Mouse (Mus musculus) lung, embryonic 16.5 days (tissue): ENCODE measurements at regions not wholly inside any gene's neighbourhood (a gene's known extent, or its start where the extent isn't known, plus 50 kb on each side); places are given as distances from the start of the nearest gene placed in this dataset.

ENCODE experiments used
- ATAC-seq: fragments of 200-750 bp; cut with Nextera tagmentation; 2 replicates; pipeline ENCODE4 v1.8.0; 2017; ENCODE audit warnings: low read depth, mild to moderate bottlenecking, moderate library complexity
- H3K27ac ChIP-seq: fragments of 300-500 bp; sonication (generic); 2 replicates; pipeline ENCODE4 v1.5.1; 2014; ENCODE audit warnings: mild to moderate bottlenecking, control low read depth, low read length
- H3K27me3 ChIP-seq: fragments of 300-500 bp; sonication (generic); 2 replicates; pipeline ENCODE4 v1.6.1; 2014; ENCODE audit warnings: low read depth, low read length, mixed read lengths; ENCODE audit not compliant: control insufficient read depth, insufficient read depth
- H3K36me3 ChIP-seq: fragments of 300-500 bp; sonication (generic); 2 replicates; pipeline ENCODE4 v1.6.1; 2014; ENCODE audit warnings: low read length; ENCODE audit not compliant: control insufficient read depth, insufficient read depth
- H3K4me1 ChIP-seq: fragments of 300-500 bp; sonication (generic); replicated peaks from 2 replicates; pipeline ENCODE4 v1.6.1; 2014; ENCODE audit warnings: low read length, mixed read lengths; ENCODE audit not compliant: control insufficient read depth, insufficient read depth
- H3K4me2 ChIP-seq: fragments of 300-500 bp; sonication (generic); 2 replicates; pipeline ENCODE4 v1.6.1; 2014; ENCODE audit warnings: low read depth, low read length, control low read depth
- H3K4me3 ChIP-seq: fragments of 300-500 bp; sonication (generic); 2 replicates; pipeline ENCODE4 v1.5.1; 2014; ENCODE audit warnings: mild to moderate bottlenecking, low read length, control low read depth
- H3K9ac ChIP-seq: fragments of 300-500 bp; sonication (generic); 2 replicates; pipeline ENCODE4 v1.6.1; 2014; ENCODE audit warnings: low read length, control low read depth
- H3K9me3 ChIP-seq: fragments of 300-500 bp; sonication (generic); 2 replicates; pipeline ENCODE4 v1.6.1; 2016; ENCODE audit warnings: low read length; ENCODE audit not compliant: control insufficient read depth
- WGBS: fragments of 180-500 bp; shearing (Covaris S2); extraction: QIAGEN DNeasy Blood & Tissue Kit; methylation state at CpG from one replicate; pipeline ENCODE4 v1.1.7; 2014; 5-methylcytosine and 5-hydroxymethylcytosine counted together

- ATAC-seq: no peak
- Histone ChIP-seq H3K4me2 (no peak overlapping the region), H3K4me1 (no peaks in the 10 kb centered on the region), H3K4me3 (no peak overlapping the region), H3K36me3 (no peaks in the 10 kb centered on the region), H3K27me3 (no peaks in the 10 kb centered on the region), H3K9me3 (no peaks in the 10 kb centered on the region), H3K9ac (no peak overlapping the region), H3K27ac (no peak overlapping the region)
- 64% methylated on average over 8 of the region's 8 CpGs for WGBS
Observed at GRCm38 (mm10) chr6:84429247-84429646, 164.5 kb downstream of the Cyp26b1 start.

- 66% methylated on average over 8 of the region's 8 CpGs for WGBS
- no peaks in the 10 kb centered on the region for H3K36me3 ChIP-seq
- ATAC-seq: no peak
Observed at GRCm38 (mm10) chr6:84426691-84427090, 167.0 kb downstream of the Cyp26b1 start.

DNA sequence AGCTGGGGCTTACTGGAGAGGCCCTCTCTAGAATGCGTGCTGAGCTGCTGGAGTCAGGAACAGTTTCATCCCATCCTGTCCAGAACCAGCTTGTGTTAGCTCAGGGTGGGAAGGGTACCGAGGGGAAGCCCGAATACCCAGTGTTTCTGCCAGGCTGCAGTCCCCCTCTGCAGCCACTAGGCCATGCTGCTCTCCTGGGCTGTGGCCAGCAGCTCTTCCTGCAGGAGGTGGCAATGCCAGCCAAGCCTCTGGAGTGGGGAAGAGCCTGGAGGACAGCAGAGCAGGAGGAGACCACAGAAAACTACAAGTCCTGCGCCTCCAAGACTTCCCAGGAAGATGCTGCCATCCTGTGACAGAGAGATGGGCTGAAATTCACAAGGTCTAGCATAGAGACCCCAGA, 167.9 kb downstream of the Cyp26b1 start:
- H3K4me2 ChIP-seq: no peak overlapping the region
- H3K4me3 ChIP-seq: no peak overlapping the region
- no peak overlapping the region for H3K9ac ChIP-seq
- no peaks in the 10 kb centered on the region for H3K9me3 ChIP-seq
- H3K4me1 ChIP-seq: no peaks in the 10 kb centered on the region
- ATAC-seq: peak; percentile 7; the same call in 1 of the 2 replicates
- H3K36me3 ChIP-seq: no peaks in the 10 kb centered on the region
- 42% methylated on average over 4 of the region's 4 CpGs for WGBS
- no peaks in the 10 kb centered on the region for H3K27me3 ChIP-seq
- no peak overlapping the region for H3K27ac ChIP-seq

More at GRCm38 (mm10) chr6:84426691-84427090, 167.0 kb downstream of the Cyp26b1 start:
- no peak overlapping the region for H3K9ac ChIP-seq
- H3K9me3 ChIP-seq: no peaks in the 10 kb centered on the region
- no peak overlapping the region for H3K27ac ChIP-seq
- no peaks in the 10 kb centered on the region for H3K27me3 ChIP-seq
- H3K4me1 ChIP-seq: no peaks in the 10 kb centered on the region
- H3K4me3 ChIP-seq: no peak overlapping the region
- H3K4me2 ChIP-seq: no peak overlapping the region

- no peak for ATAC-seq
- Histone ChIP-seq H3K27me3 (no peaks in the 10 kb centered on the region), H3K27ac (no peak overlapping the region), H3K36me3 (no peaks in the 10 kb centered on the region), H3K9me3 (no peaks in the 10 kb centered on the region), H3K4me3 (no peak overlapping the region), H3K4me1 (no peaks in the 10 kb centered on the region), H3K4me2 (no peak overlapping the region), H3K9ac (no peak overlapping the region)
- WGBS: 29% methylated on average over 3 of the region's 3 CpGs
Observed at GRCm38 (mm10) chr6:84422946-84423345, 170.8 kb downstream of the Cyp26b1 start.

DNA sequence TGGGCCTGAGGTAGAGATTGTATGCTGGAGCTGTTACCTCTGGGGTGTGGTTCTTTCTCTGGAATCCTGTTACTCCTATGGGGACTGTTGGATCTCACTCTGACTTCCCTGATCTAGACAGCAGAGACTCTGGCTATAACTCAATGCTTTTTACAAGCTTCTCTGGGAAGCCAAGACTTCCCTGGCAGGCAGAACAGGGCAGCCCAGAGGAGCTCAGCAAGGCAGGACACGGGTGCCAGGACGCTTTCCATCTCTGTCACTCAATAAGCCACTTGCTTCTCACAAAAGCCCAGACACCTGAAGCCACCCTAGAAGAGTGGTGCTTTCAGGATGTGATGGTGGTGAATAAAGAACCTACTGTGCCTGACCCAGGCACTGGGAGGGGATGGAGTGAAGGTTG, 174.0 kb downstream of the Cyp26b1 start:
- no peak overlapping the region for H3K27ac ChIP-seq
- H3K27me3 ChIP-seq: no peaks in the 10 kb centered on the region
- ATAC-seq: no peak
- H3K4me2 ChIP-seq: no peak overlapping the region
- no peaks in the 10 kb centered on the region for H3K4me1 ChIP-seq
- 65% methylated on average over 2 of the region's 2 CpGs for WGBS
- H3K36me3 ChIP-seq: no peaks in the 10 kb centered on the region
- no peaks in the 10 kb centered on the region for H3K9me3 ChIP-seq
- H3K9ac ChIP-seq: no peak overlapping the region
- no peak overlapping the region for H3K4me3 ChIP-seq

DNA sequence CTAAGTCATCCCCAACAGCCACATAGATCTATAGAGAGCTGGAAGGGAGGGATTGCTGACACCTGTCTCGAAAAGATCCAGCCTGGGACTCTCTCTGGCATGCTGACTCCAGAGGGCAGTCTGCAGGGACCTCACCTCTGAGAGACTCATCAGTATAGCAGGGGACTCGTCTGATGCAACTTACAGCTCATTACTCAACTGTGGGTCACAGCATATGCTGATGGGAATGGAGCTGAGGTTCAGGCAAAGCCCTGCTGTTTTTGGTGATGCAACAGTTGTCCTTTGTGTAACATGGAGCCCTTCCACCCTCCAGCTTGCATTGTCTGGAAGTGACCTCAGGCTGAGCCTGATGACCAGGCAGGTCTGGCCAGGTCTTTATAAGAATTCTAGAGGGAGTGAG, 174.4 kb downstream of the Cyp26b1 start:
- Histone ChIP-seq H3K4me1 (no peaks in the 10 kb centered on the region), H3K9ac (no peak overlapping the region), H3K9me3 (no peaks in the 10 kb centered on the region), H3K27me3 (no peaks in the 10 kb centered on the region), H3K4me3 (no peak overlapping the region), H3K27ac (no peak overlapping the region), H3K4me2 (no peak overlapping the region), H3K36me3 (no peaks in the 10 kb centered on the region)
- no peak for ATAC-seq
- 49% methylated on average over 2 of the region's 2 CpGs for WGBS

- Histone ChIP-seq H3K27me3 (no peaks in the 10 kb centered on the region), H3K9ac (no peak overlapping the region), H3K4me2 (no peak overlapping the region), H3K36me3 (no peaks in the 10 kb centered on the region), H3K4me1 (no peaks in the 10 kb centered on the region), H3K9me3 (no peaks in the 10 kb centered on the region), H3K4me3 (no peak overlapping the region), H3K27ac (no peak overlapping the region)
- WGBS: 57% methylated on average over 11 of the region's 11 CpGs
- no peak for ATAC-seq
Observed at GRCm38 (mm10) chr6:84416992-84417636, 176.6 kb downstream of the Cyp26b1 start.

- H3K4me1 ChIP-seq: no peaks in the 10 kb centered on the region
- no peak for ATAC-seq
- no peak overlapping the region for H3K4me2 ChIP-seq
- no peak overlapping the region for H3K9ac ChIP-seq
- H3K36me3 ChIP-seq: no peaks in the 10 kb centered on the region
- no peaks in the 10 kb centered on the region for H3K9me3 ChIP-seq
- no peak overlapping the region for H3K27ac ChIP-seq
- H3K27me3 ChIP-seq: no peaks in the 10 kb centered on the region
- 43% methylated on average over 5 of the region's 5 CpGs for WGBS
- no peak overlapping the region for H3K4me3 ChIP-seq
Observed at GRCm38 (mm10) chr6:84414400-84414799, 179.3 kb downstream of the Cyp26b1 start.

DNA sequence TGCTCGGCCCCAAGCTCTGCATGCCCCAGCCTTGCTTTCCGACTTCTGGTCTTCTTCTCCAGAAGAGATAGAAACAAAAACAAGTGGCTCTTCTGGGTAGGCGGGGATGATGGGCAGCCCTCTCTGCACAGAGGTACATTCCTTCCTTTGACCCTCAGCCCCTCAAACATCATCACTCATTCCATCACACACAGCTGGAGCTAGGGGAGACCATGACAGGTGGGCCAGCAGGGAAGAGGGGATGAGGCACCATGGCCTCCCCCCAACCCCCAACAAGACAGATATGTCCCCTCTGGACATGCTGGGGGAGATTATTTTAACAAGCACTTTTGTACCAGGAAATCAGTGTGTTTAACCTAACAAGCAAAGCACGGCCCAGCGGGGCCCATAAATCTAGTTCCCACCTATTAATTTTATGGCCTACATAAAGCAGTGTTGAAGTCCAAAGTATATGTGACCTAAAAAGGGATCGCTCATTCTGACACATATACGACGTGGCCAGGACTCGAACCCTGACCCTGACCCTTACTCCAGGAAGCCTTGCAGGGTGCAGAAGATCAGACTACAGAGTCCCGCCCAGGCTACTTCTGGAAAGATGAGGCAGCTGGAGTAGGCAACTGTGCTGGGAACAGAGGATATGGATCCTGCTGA, 183.7 kb downstream of the Cyp26b1 start:
- ATAC-seq: no peak
- Histone ChIP-seq H3K36me3 (no peaks in the 10 kb centered on the region), H3K27me3 (peaks cover 4% of the 10 kb centered on the region; the same call in 1 of the 2 replicates), H3K4me3 (no peak overlapping the region), H3K9me3 (no peaks in the 10 kb centered on the region), H3K9ac (no peak overlapping the region), H3K4me1 (no peaks in the 10 kb centered on the region), H3K27ac (no peak overlapping the region), H3K4me2 (no peak overlapping the region)
- WGBS: 68% methylated on average over 10 of the region's 10 CpGs
